Mouse (Mus musculus): ENCODE results near the gene Gm525. TPM values are rescaled to one million over a fixed set of nuclear protein-coding genes. Genes with fewer than 3 reads are reported as not detected.

The Gm525 gene
- not detected for total RNA-seq (2023)

DNA sequence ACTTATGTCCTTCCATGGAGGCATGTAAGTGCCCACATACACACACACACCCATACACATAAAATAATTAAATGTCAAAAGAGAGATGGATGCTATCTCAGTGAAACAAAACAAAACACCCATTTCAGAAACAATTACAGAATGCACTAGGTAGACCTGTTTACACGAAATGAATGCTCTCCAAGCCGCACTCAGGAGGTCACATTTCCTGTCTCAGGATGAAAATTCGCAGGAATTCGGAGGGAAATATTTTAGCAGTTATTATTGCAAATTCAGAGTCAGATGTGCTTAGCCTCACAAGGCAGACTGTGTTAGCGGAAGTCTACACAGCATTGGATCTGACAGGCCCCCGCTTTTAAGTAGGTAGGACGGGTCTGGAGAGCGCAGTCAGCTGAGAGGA, at the start of gene Gm525:
Gene Gm525 (plus strand): TSS at position 301 of the 400 bp plus-strand sequence.

DNA sequence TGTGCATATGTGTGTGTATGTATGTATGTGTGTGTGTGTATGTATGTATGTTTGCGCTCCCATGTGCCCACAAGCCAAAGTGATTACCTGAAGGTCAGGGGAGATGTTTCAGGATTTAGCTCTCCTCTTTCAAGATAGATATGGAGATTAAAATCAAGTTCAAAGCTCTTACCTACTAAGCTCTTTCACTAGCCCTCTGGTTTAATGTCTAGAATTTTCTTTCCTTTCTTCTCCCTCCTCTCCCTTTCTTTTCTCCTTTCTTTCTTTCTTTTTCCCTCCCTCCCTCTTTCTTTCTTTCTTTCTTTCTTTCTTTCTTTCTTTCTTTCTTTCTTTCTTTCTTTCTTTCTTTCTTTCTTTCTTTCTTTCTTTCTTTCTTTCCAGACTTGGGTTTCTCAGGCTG, 6.9 kb upstream of the Gm525 start, which contains the start of gene Dgke:
Gene Dgke (minus strand): TSS at position 101 of the 400 bp plus-strand sequence.

Other genes with a start within 250 kb of the Gm525 start
- gene Akap1, start 209.3 kb upstream of the Gm525 start, total RNA-seq (2023): 1 to 10 TPM; 3.3 to 4.2 TPM
- gene Scpep1, start 118.4 kb upstream of the Gm525 start, total RNA-seq (2023): 100 to 1,000 TPM; 126 to 127 TPM
- not detected for gene Elobl, start 106.9 kb upstream of the Gm525 start, total RNA-seq (2023)
- gene Coil, start 103.6 kb upstream of the Gm525 start, total RNA-seq (2023): 1 to 10 TPM; 6.7 to 7.1 TPM
- 100 to 1,000 TPM; 159 to 186 TPM for gene Trim25, start 74.5 kb upstream of the Gm525 start, total RNA-seq (2023)
- 1 to 10 TPM; 3.1 to 3.2 TPM for gene Dgke, start 7.0 kb upstream of the Gm525 start, total RNA-seq (2023)
- gene Nog, start 228.5 kb downstream of the Gm525 start, total RNA-seq (2023): not detected

Measured in monocyte, adult 59 days (primary cell).